Mouse (Mus musculus) cerebellum, adult 8-10 months (tissue): Measurements from ENCODE around the gene Gp1ba.

Experiments
- DNase-seq: peaks from one replicate; pipeline ENCODE4 v3.0.0; 2022

The Gp1ba gene

DNA sequence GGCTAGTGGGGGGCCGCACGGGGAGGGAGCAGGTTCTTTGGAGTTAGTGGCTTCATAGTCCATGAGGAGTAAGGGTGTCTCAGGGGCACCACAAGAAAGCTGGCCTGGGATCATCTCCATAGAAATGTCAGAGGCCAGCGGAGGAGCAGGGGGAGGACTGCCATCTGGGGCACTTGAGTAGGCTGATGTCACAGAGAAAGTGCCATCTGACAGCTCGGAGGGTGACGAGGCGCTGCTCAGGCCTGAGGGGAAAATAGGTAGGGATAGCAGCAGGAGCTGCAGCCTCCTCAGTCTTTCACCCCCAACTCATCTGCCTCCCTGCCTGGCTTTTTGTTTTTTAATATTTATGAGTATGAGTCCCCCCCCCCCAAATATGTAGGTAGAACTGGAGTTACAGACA, 35.1 kb downstream of the Gp1ba start:
- DNase-seq: no peak

DNA sequence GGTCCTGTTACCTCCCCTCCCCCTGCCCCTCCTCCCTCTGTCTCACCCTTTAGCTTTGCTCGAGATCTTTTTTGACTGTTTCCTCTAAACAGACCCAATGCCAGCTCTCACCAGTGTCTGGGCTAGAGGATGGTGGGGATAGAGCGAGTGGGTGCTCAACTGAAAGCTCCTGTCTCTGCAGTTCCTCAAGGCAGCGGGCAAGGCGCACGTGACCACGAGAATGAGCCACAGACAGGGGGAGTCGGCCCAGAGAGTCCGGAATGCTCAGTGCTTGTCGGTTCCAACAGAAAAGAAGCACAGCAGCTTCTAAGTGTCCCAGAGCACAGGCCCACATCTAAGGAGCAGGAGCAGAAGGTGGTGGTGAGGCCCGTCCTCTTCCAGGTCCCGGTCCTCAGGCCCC, 35.6 kb downstream of the Gp1ba start:
- DNase-seq: no peak

GRCm38 (mm10) chr11:70678092-70678491, 39.2 kb downstream of the Gp1ba start:
- no peak for DNase-seq

DNA sequence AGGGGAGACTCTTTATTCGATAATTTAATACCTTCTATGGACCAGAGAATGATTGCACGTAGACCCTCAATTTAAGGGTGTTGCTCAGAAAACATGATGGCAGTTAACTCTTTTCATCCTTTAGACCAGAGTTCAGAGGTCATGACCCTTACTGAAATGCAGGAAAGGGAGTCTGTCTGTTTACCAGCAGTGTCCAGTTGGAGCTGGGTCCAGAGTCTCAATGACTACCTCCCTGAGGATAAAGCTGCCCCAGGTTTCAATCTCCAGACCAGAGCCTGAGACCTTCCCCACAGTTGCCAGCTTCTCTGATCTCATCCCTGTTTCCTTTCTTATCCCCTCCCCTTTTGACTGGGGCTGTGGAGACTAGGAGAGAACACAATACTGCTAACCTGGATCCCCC, 39.7 kb downstream of the Gp1ba start:
- no peak for DNase-seq

DNA sequence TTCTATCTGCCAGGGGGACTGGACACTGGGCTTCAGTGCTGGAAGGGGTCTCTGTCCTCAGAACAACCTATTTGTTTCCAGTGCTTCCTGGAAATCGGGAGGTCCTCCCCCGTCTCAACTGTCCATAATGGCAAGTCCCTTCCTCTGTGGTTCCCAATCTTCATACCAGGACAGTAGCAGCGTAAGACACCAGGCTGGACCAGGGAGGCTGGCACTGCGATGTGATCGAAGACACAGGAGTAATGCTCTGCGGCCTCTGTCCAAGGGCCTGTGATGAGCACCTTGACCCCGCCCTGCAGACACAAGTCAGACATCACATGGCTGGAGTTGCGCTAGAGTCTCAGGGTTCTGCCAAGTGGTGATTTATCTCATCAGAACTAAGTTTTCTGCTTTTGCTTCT, 40.4 kb downstream of the Gp1ba start:
- DNase-seq: no peak

DNA sequence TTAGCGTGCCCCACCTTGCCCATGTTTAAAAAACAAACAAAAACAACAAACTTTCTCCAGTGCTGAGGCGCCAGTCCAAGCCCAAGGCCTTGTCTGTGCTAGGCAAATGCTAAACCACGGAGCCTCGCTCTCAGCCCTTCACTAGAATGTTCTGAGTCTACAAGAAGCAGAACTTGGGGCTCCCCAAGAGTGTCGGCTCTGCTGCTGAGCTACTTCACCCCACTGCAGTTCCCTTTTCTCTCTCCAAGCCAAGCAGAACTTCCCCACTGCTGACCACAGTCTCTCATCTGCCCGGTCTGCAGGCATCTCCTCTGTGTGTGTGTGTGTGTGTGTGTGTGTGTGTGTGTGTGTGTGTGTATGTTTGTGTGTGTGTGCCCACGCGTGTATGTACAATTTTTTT, 41.0 kb downstream of the Gp1ba start:
- DNase-seq: no peak

GRCm38 (mm10) chr11:70681170-70681569, 42.2 kb downstream of the Gp1ba start:
- DNase-seq: no peak

DNA sequence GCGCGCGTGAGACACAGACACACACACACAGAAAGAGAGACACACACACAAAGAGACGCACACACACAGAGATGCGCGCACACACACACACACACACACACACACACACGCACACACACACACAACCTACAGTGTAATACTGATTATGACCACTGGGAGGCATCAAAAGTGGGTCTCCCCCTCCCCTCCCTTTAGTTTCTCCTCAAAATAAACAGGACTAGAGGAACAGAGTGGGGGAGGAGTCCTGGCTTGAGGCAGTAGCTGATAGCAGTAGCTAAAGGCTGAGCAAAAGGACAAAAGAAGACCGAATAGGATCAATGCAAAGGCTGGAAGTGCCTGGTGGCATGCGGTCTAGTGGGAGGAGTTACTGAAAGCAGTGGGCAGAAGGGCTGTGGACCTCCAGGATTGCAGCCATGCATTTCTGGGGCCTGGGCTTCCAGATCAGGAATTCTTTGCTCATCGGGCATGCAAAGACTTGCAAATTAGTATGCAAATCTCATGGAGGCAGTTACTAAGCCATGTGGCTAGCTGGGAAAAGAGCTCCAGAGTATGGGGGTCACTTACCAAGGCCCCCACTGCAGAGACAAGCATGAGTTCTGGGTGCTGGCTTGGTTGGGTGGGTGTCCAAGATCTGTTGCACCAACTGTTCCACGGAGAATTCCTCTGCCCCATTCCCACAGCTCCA, 43.1 kb downstream of the Gp1ba start:
- DNase-seq: no peak

DNA sequence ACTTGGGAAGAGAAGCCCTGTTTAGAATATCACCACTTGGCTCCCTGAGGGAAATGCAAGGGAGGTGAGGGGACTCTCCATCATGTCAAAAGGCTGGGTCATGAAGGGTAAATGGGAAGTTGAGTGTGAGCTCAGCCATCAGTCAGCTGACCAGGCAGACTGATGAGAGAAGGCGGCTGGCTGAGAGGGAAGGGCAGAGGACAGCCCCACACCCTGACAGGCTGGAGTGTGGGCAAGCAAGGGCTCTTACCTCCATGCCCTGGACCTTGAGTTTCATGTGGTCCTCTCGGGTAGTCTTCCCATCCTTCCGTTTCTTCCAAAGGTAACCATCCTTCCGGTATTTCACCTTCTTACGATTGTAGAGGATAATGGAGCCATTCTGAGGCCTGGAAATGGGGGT, 44.7 kb downstream of the Gp1ba start:
- no peak for DNase-seq

- DNase-seq: peak; percentile 66
Observed at GRCm38 (mm10) chr11:70686901-70687566, 48.1 kb downstream of the Gp1ba start.

DNA sequence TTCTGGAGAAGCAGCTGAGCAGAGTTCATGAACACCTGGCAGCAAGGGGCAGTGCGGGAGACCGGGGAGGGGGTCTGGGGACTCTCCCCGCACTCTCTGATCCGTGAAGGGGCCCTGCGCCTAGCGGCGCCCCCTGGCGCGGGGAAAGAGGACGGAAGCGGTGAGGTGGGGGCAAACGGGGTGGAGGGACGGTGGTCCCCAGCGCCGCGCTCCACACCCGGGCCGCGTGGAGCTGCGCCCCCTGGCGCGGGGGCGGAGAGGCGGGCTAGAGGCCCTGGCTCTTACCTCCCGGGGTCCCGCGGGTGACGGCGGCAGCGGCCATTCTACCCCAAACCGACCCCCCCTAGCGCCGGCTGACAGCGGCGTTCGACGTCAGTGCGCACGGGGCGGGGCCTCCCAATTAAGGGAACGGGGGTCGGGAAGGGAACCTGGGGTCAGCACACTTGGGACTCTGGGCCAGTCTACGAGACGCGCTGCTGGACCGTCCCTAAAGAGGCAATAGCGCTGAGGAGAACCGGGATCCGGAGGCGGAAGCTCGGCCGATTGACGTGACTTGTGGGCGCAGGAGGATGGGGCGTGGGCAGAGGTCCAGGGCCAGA, 48.8 kb downstream of the Gp1ba start, which contains the start of gene Camta2:
TSS of gene Camta2 (minus strand) at position 505 of the 599 bp plus-strand sequence.
- peak; percentile 90 for DNase-seq

- no peak for DNase-seq
Observed at GRCm38 (mm10) chr11:70688372-70688771, 49.5 kb downstream of the Gp1ba start.

GRCm38 (mm10) chr11:70689578-70689977, 50.7 kb downstream of the Gp1ba start:
- no peak for DNase-seq
